Mouse (Mus musculus): ENCODE results near the gene Prss38. TPM values are rescaled to one million over a fixed set of nuclear protein-coding genes. Genes with fewer than 3 reads are reported as not detected.

Prss38 gene
- polyA plus RNA-seq, 1 experiment from 2014 or later, result not detected

- no peaks in the 10 kb centered on the region for H3K36me3 ChIP-seq
- no peak overlapping the region for H3K27ac ChIP-seq
- H3K9me3 ChIP-seq (replicated peaks), result no peaks in the 10 kb centered on the region
- H3K4me2 ChIP-seq, result no peak overlapping the region
- WGBS, result 86% methylated on average over 18 of the region's 18 CpGs
- H3K27me3 ChIP-seq, result no peaks in the 10 kb centered on the region
- H3K9ac ChIP-seq, result no peak overlapping the region
- no peak for ATAC-seq (replicated peaks; ENCODE audit: insufficient number of reproducible peaks, insufficient read depth, low FRiP score, low read depth)
- H3K4me3 ChIP-seq, result no peak overlapping the region
- H3K4me1 ChIP-seq (replicated peaks), result 0 out of 2 replicates have a peak, but pooled peaks cover 3% of the 10 kb centered on the region
Observed at GRCm38 (mm10) chr11:59327625-59328024, 47.8 kb downstream of the Prss38 start.

- no peaks in the 10 kb centered on the region for H3K9me3 ChIP-seq (replicated peaks)
- H3K4me1 ChIP-seq (replicated peaks), result 0 out of 2 replicates have a peak, but pooled peaks cover 3% of the 10 kb centered on the region
- no peaks in the 10 kb centered on the region for H3K36me3 ChIP-seq
- no peak overlapping the region for H3K9ac ChIP-seq
- no peaks in the 10 kb centered on the region for H3K27me3 ChIP-seq
- ATAC-seq (replicated peaks; ENCODE audit: insufficient number of reproducible peaks, insufficient read depth, low FRiP score, low read depth), result no peak
- no peak overlapping the region for H3K27ac ChIP-seq
- WGBS, result 45% methylated on average over 5 of the region's 5 CpGs
- no peak overlapping the region for H3K4me2 ChIP-seq
- no peak overlapping the region for H3K4me3 ChIP-seq
Observed at GRCm38 (mm10) chr11:59324777-59325176, 50.7 kb downstream of the Prss38 start.

GRCm38 (mm10) chr11:59322988-59323387 is 52.5 kb downstream of the Prss38 start:
- H3K4me3 ChIP-seq, result no peak overlapping the region
- ATAC-seq (replicated peaks; ENCODE audit: insufficient number of reproducible peaks, insufficient read depth, low FRiP score, low read depth), result no peak
- no peaks in the 10 kb centered on the region for H3K9me3 ChIP-seq (replicated peaks)
- no peaks in the 10 kb centered on the region for H3K36me3 ChIP-seq
- H3K27me3 ChIP-seq, result no peaks in the 10 kb centered on the region
- H3K4me1 ChIP-seq (replicated peaks), result 0 out of 2 replicates have a peak, but pooled peaks cover 3% of the 10 kb centered on the region
- no peak overlapping the region for H3K9ac ChIP-seq
- H3K4me2 ChIP-seq, result no peak overlapping the region
- H3K27ac ChIP-seq, result no peak overlapping the region
- 72% methylated on average over 3 of the region's 3 CpGs for WGBS

Small RNAs within 50 kb of the gene (microRNA-seq; reads per million reads assigned to microRNA genes)
- gene Gm24756, result not detected

Other genes starting within 250 kb of the Prss38 start
- gene Obscn, start 239.3 kb downstream of the Prss38 start, polyA plus RNA-seq (2015; fragmentation: Nextera tagmentation; extraction: Ambion mirVana), result 64.8 and 65.2 TPM in 2 replicates
- 7.3 and 8.5 TPM in 2 replicates for gene Iba57, start 211.9 kb downstream of the Prss38 start, polyA plus RNA-seq (2015; fragmentation: Nextera tagmentation; extraction: Ambion mirVana)
- gene Gjc2, start 192.4 kb downstream of the Prss38 start, polyA plus RNA-seq (2015; fragmentation: Nextera tagmentation; extraction: Ambion mirVana), result 0.77 TPM in 2 replicates
- 109 and 125 TPM in 2 replicates for gene Guk1, start 183.4 kb downstream of the Prss38 start, polyA plus RNA-seq (2015; fragmentation: Nextera tagmentation; extraction: Ambion mirVana)
- 99.8 and 114 TPM in 2 replicates for gene Mrpl55, start 173.2 kb downstream of the Prss38 start, polyA plus RNA-seq (2015; fragmentation: Nextera tagmentation; extraction: Ambion mirVana)
- gene 2310033P09Rik, start 167.3 kb downstream of the Prss38 start, polyA plus RNA-seq (2015; fragmentation: Nextera tagmentation; extraction: Ambion mirVana), result 17.7 and 18.4 TPM in 2 replicates
- gene Arf1, start 147.4 kb downstream of the Prss38 start, polyA plus RNA-seq (2015; fragmentation: Nextera tagmentation; extraction: Ambion mirVana), result 528 and 586 TPM in 2 replicates
- gene Wnt3a, start 84.9 kb downstream of the Prss38 start, polyA plus RNA-seq (2015; fragmentation: Nextera tagmentation; extraction: Ambion mirVana), result not detected in 2 replicates
- gene Wnt9a, start 68.7 kb downstream of the Prss38 start, polyA plus RNA-seq (2015; fragmentation: Nextera tagmentation; extraction: Ambion mirVana), result 2.3 and 4.2 TPM in 2 replicates
- 8.8 and 11.4 TPM in 2 replicates for gene Jmjd4, start 74.4 kb upstream of the Prss38 start, polyA plus RNA-seq (2015; fragmentation: Nextera tagmentation; extraction: Ambion mirVana)
- 81.0 and 88.9 TPM in 2 replicates for gene Snap47, start 75.5 kb upstream of the Prss38 start, polyA plus RNA-seq (2015; fragmentation: Nextera tagmentation; extraction: Ambion mirVana)
- gene Zfp867, start 96.8 kb upstream of the Prss38 start, polyA plus RNA-seq (2015; fragmentation: Nextera tagmentation; extraction: Ambion mirVana), result 5.9 and 6.9 TPM in 2 replicates
- gene Zkscan17, start 151.1 kb upstream of the Prss38 start, polyA plus RNA-seq (2015; fragmentation: Nextera tagmentation; extraction: Ambion mirVana), result 11.6 and 15.9 TPM in 2 replicates
- 0.20 and 0.66 TPM in 2 replicates for gene Nlrp3, start 165.9 kb upstream of the Prss38 start, polyA plus RNA-seq (2015; fragmentation: Nextera tagmentation; extraction: Ambion mirVana)
- not detected in 2 replicates for gene Olfr222, start 200.6 kb upstream of the Prss38 start, polyA plus RNA-seq (2015; fragmentation: Nextera tagmentation; extraction: Ambion mirVana)
- not detected in 2 replicates for gene Olfr223, start 217.6 kb upstream of the Prss38 start, polyA plus RNA-seq (2015; fragmentation: Nextera tagmentation; extraction: Ambion mirVana)

All from heart, embryonic 15.5 days (tissue).